Mouse (Mus musculus) midbrain, embryonic 12.5 days (tissue): ENCODE data around the gene Sh3bgrl3. TPM values are rescaled to one million over a fixed set of nuclear protein-coding genes. Genes with fewer than 3 reads are reported as not detected.

Source experiments
- ATAC-seq: fragments of 200-750 bp; cut with Nextera tagmentation; 2 replicates; pipeline ENCODE4 v1.8.0; 2017; ENCODE audit warnings: low read depth, moderate TSS enrichment, moderate library complexity; ENCODE audit not compliant: low FRiP score
- H3K27ac ChIP-seq: fragments of 300-500 bp; sonication (generic); replicated peaks from 2 replicates; pipeline ENCODE4 v1.5.1; 2016; ENCODE audit warnings: mild to moderate bottlenecking
- H3K27me3 ChIP-seq: fragments of 300-500 bp; sonication (generic); 2 replicates; pipeline ENCODE4 v1.6.1; 2016; ENCODE audit warnings: mild to moderate bottlenecking
- H3K36me3 ChIP-seq: fragments of 300-500 bp; sonication (generic); 2 replicates; pipeline ENCODE4 v1.6.1; 2016
- H3K4me1 ChIP-seq: fragments of 300-500 bp; sonication (generic); 2 replicates; pipeline ENCODE4 v1.6.1; 2016
- H3K4me2 ChIP-seq: fragments of 300-500 bp; sonication (generic); replicated peaks from 2 replicates; pipeline ENCODE4 v1.6.1; 2016; ENCODE audit warnings: mild to moderate bottlenecking, moderate library complexity
- H3K4me3 ChIP-seq: fragments of 300-500 bp; sonication (generic); 2 replicates; pipeline ENCODE4 v1.5.1; 2016; ENCODE audit warnings: mild to moderate bottlenecking
- H3K9ac ChIP-seq: fragments of 300-500 bp; sonication (generic); replicated peaks from 2 replicates; pipeline ENCODE4 v1.6.1; 2016; ENCODE audit warnings: mild to moderate bottlenecking, moderate library complexity
- H3K9me3 ChIP-seq: fragments of 300-500 bp; sonication (generic); 2 replicates; pipeline ENCODE4 v1.6.1; 2016; ENCODE audit warnings: mild to moderate bottlenecking
- WGBS: fragments of 180-500 bp; shearing (Covaris S2); methylation state at CpG from one replicate; pipeline ENCODE4 v1.1.7; 2016; 5-methylcytosine and 5-hydroxymethylcytosine counted together
- polyA plus RNA-seq: library from polyadenylated mRNA; unstranded; fragments of >200 nt; fragmentation: Nextera tagmentation; extraction: Ambion mirVana; gene quantifications from 2 replicates; pipeline ENCODE4 v1.2.1, GENCODE M21; 2016

Sh3bgrl3 gene
- polyA plus RNA-seq, 1 experiment from 2014 or later = 307 TPM

- 72% methylated on average over 5 of the region's 5 CpGs for WGBS
These were observed 9.5 kb downstream of the Sh3bgrl3 start for GRCm38 (mm10) chr4:134119042-134119441.

GRCm38 (mm10) chr4:134118126-134118800 is 10.3 kb downstream of the Sh3bgrl3 start:
- no peak overlapping the region for H3K27ac ChIP-seq
- no peak overlapping the region for H3K9ac ChIP-seq
- no peak overlapping the region for H3K4me2 ChIP-seq
- H3K36me3 ChIP-seq = no peaks in the 10 kb centered on the region
- WGBS = 73% methylated on average over 14 of the region's 14 CpGs
- peaks cover 7% of the 10 kb centered on the region for H3K4me1 ChIP-seq
- ATAC-seq = no peak
- H3K4me3 ChIP-seq = no peak overlapping the region
- no peaks in the 10 kb centered on the region for H3K27me3 ChIP-seq
- H3K9me3 ChIP-seq = no peaks in the 10 kb centered on the region

More at GRCm38 (mm10) chr4:134119042-134119441, 9.5 kb downstream of the Sh3bgrl3 start:
- H3K9me3 ChIP-seq = no peaks in the 10 kb centered on the region
- 0 out of 2 replicates have a peak, but pooled peaks cover 1% of the 10 kb centered on the region for H3K4me1 ChIP-seq
- no peaks in the 10 kb centered on the region for H3K36me3 ChIP-seq
- H3K9ac ChIP-seq = no peak overlapping the region
- H3K4me3 ChIP-seq = no peak overlapping the region
- no peak overlapping the region for H3K27ac ChIP-seq
- ATAC-seq = no peak
- no peaks in the 10 kb centered on the region for H3K27me3 ChIP-seq
- no peak overlapping the region for H3K4me2 ChIP-seq

GRCm38 (mm10) chr4:134117012-134117411 is 11.6 kb downstream of the Sh3bgrl3 start:
- ATAC-seq = no peak
- no peak overlapping the region for H3K4me2 ChIP-seq
- WGBS = 90% methylated on average over 8 of the region's 8 CpGs
- no peaks in the 10 kb centered on the region for H3K9me3 ChIP-seq
- H3K36me3 ChIP-seq = no peaks in the 10 kb centered on the region
- H3K27me3 ChIP-seq = no peaks in the 10 kb centered on the region
- no peak overlapping the region for H3K4me3 ChIP-seq
- no peak overlapping the region for H3K27ac ChIP-seq
- peaks cover 14% of the 10 kb centered on the region for H3K4me1 ChIP-seq
- H3K9ac ChIP-seq = no peak overlapping the region

DNA sequence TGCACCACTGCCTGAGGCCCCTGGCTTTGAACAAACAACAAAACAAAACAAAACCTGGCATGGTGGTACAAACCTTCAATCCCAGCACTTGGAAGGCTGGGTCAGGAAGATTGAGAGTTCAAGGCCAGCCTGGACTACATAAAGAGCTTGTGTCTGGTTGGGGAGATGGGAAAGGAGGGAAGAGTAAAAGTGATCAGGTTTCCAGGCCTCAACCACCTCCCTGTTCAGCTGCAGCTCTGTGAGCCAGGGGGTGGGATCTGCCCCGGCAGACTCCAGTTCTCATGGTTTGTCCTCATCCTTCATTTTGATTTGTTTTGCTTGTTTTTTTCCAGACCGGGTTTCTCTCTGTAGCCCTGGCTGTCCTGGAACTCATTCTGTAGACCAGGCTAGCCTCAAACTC is 12.1 kb downstream of the Sh3bgrl3 start:
- 95% methylated on average over 2 of the region's 2 CpGs for WGBS
- Histone ChIP-seq H3K4me2 (no peak overlapping the region), H3K4me3 (no peak overlapping the region), H3K27me3 (no peaks in the 10 kb centered on the region), H3K27ac (no peak overlapping the region), H3K9me3 (no peaks in the 10 kb centered on the region), H3K4me1 (peaks cover 14% of the 10 kb centered on the region), H3K36me3 (no peaks in the 10 kb centered on the region), H3K9ac (no peak overlapping the region)
- ATAC-seq = no peak

DNA sequence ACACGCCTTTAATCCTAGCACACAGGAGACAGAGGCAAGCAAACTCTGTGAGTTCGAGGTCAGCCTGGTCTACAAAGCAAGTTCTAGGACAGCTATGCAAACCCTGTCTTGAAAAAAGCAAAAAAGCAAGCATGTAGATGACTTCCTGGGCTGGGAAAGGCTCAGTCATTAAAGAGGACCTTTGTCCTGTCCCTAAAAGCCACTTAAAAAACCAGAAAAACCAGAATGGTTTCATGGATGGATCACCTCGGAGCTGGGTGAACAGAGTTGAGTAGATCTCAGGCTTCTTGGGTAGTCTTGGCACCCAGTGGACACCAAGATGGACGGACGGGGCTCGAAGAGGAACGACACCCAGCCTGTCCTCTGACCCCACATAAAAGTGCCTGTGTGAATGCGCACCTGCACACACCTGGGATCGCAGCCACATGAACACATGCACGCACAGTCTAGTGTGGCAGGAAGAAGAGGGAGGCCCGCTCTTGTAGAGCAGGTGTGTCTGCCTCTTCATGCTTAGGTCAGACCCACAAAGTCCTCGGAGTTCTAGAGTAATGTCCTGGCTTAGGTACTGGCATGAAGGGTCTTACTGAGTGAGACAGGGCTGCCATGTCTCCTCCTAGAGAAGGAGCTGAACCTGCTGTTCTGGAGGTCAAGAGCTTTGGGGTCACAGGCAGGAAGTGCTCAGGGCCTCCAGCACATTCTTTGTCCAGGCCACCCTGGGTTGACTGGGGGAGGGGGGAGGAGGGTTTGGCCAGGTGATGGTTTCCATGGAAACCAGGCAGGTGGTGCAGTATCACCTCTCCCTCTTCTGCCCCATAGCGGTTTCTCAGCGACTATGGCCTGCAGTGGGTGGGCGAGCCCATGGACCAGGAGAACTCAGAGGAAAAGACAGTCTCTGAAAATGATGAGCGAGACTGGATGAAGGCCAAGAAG is 13.1 kb downstream of the Sh3bgrl3 start:
- no peak for ATAC-seq
- H3K36me3 ChIP-seq = no peaks in the 10 kb centered on the region
- H3K27ac ChIP-seq = no peak overlapping the region
- no peak overlapping the region for H3K4me3 ChIP-seq
- no peaks in the 10 kb centered on the region for H3K9me3 ChIP-seq
- H3K27me3 ChIP-seq = no peaks in the 10 kb centered on the region
- H3K9ac ChIP-seq = no peak overlapping the region
- H3K4me1 ChIP-seq = peaks cover 14% of the 10 kb centered on the region
- H3K4me2 ChIP-seq = no peak overlapping the region
- 87% methylated on average over 16 of the region's 16 CpGs for WGBS

- no peak overlapping the region for H3K9ac ChIP-seq
- no peaks in the 10 kb centered on the region for H3K36me3 ChIP-seq
- no peaks in the 10 kb centered on the region for H3K9me3 ChIP-seq
- H3K4me1 ChIP-seq = peaks cover 14% of the 10 kb centered on the region
- H3K27ac ChIP-seq = no peak overlapping the region
- no peak overlapping the region for H3K4me2 ChIP-seq
- 87% methylated on average over 4 of the region's 4 CpGs for WGBS
- H3K27me3 ChIP-seq = no peaks in the 10 kb centered on the region
- H3K4me3 ChIP-seq = no peak overlapping the region
- no peak for ATAC-seq
These were observed 14.6 kb downstream of the Sh3bgrl3 start for GRCm38 (mm10) chr4:134114038-134114437.

GRCm38 (mm10) chr4:134113356-134113994 is 15.1 kb downstream of the Sh3bgrl3 start:
- Histone ChIP-seq H3K9me3 (no peaks in the 10 kb centered on the region), H3K4me3 (no peak overlapping the region), H3K27me3 (no peaks in the 10 kb centered on the region), H3K27ac (no peak overlapping the region), H3K4me1 (peaks cover 14% of the 10 kb centered on the region), H3K36me3 (no peaks in the 10 kb centered on the region), H3K4me2 (no peak overlapping the region), H3K9ac (0 out of 2 replicates have a peak overlapping the region, but pooled peaks have one; percentile 12)
- WGBS = 46% methylated on average over 10 of the region's 10 CpGs
- ATAC-seq = peak; percentile 71; the same call in 1 of the 2 replicates

DNA sequence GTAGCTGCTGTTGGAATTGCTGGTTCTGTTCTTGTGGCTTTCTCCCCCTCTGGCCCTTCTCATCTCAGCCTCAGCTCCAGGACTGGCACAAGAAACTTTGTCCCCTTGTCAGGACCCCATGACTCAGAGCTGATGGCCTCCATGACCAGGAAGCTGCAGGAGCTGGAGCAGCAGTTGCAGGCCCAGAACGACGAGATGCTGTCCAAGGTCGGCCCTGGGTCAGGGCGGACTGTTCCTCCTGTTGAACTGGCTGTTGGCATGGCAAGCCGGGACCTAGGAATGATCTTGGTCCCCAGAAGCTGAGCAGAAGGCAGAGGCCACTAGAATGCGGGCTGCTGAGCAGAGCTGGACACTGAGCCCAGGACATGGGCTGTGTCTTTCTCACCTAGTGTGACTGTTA is 16.2 kb downstream of the Sh3bgrl3 start:
- Histone ChIP-seq H3K9ac (no peak overlapping the region), H3K4me1 (peaks cover 14% of the 10 kb centered on the region), H3K4me3 (no peak overlapping the region), H3K36me3 (no peaks in the 10 kb centered on the region), H3K4me2 (no peak overlapping the region), H3K9me3 (no peaks in the 10 kb centered on the region), H3K27ac (no peak overlapping the region), H3K27me3 (no peaks in the 10 kb centered on the region)
- no peak for ATAC-seq
- WGBS = 87% methylated on average over 6 of the region's 6 CpGs

DNA sequence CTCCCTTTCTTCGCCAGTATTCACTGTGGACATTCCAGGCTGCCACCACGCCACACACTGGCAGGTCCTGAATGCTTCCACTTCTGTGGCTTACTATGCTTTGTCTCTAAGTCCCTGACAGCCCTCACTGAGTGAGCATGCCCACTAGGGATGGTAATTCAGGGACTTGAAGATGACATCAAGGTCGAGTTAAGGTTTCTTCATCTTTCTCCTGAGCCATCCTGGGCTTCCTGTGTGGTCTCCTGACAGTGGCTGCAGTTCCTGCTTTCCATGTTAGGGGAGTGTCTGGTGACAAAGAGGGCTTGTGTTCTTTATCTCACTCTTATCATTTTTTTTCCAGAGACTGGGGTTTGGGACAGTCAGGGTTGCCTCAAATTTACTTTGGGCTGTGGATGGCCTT is 17.9 kb downstream of the Sh3bgrl3 start:
- Histone ChIP-seq H3K9ac (no peak overlapping the region), H3K4me2 (no peak overlapping the region), H3K36me3 (no peaks in the 10 kb centered on the region), H3K27ac (no peak overlapping the region), H3K4me1 (peaks cover 14% of the 10 kb centered on the region), H3K4me3 (no peak overlapping the region), H3K27me3 (no peaks in the 10 kb centered on the region), H3K9me3 (no peaks in the 10 kb centered on the region)
- WGBS = 56% methylated on average over 3 of the region's 3 CpGs
- ATAC-seq = no peak

GRCm38 (mm10) chr4:134108196-134108595 is 20.4 kb downstream of the Sh3bgrl3 start:
- Histone ChIP-seq H3K9ac (no peak overlapping the region), H3K27ac (no peak overlapping the region), H3K4me2 (no peak overlapping the region), H3K4me1 (peaks cover 6% of the 10 kb centered on the region), H3K4me3 (no peak overlapping the region), H3K27me3 (no peaks in the 10 kb centered on the region), H3K9me3 (no peaks in the 10 kb centered on the region), H3K36me3 (no peaks in the 10 kb centered on the region)
- ATAC-seq = no peak
- WGBS = 69% methylated on average over 5 of the region's 5 CpGs

DNA sequence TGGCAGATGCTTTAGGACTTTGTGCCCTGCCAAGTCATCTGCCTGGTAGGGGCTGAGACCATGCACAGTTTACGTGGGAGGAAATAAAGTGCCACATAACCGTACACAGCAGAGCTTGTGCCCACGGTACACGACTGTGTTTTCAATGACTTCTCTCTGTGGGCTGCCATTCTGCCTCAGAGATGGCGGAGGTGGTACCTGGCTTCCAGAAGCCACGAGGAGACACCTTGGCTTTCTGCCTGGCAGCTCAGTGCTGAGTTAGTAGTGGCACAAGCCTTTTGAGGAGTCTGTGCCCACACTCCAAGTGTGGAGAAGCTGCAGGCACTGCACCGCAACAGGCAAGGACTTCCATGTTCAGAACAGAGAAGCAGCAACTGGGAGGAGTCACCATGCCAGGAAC is 20.9 kb downstream of the Sh3bgrl3 start:
- H3K27ac ChIP-seq = no peak overlapping the region
- WGBS = 89% methylated on average over 7 of the region's 7 CpGs
- H3K36me3 ChIP-seq = no peaks in the 10 kb centered on the region
- H3K4me1 ChIP-seq = peaks cover 5% of the 10 kb centered on the region; the same call in 1 of the 2 replicates
- no peak overlapping the region for H3K4me2 ChIP-seq
- H3K9me3 ChIP-seq = no peaks in the 10 kb centered on the region
- no peak for ATAC-seq
- H3K27me3 ChIP-seq = no peaks in the 10 kb centered on the region
- H3K4me3 ChIP-seq = no peak overlapping the region
- H3K9ac ChIP-seq = no peak overlapping the region

DNA sequence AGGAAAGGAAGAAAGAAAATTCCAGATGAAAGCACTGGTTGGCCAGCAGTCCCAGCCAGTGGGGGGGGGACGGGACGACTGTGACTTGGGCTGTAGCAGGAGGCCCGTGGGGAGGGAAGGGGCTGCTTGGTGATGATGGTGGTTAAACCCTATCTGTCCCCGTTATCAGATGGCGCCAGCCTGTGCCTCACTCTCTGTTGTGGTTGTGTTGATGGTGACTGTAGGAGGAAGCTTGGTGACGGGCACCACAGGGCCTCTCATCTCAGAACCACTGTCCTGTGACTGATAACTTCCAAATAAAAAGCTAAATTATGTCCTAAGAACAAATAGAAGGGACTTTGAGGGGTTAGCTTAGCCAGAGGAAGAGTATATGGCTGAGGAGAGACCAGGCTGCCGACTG is 22.5 kb downstream of the Sh3bgrl3 start:
- peaks cover 5% of the 10 kb centered on the region; the same call in 1 of the 2 replicates for H3K4me1 ChIP-seq
- H3K27me3 ChIP-seq = no peaks in the 10 kb centered on the region
- 75% methylated on average over 7 of the region's 7 CpGs for WGBS

More for the DNA sequence above, 22.5 kb downstream of the Sh3bgrl3 start:
- Histone ChIP-seq H3K9me3 (no peaks in the 10 kb centered on the region), H3K4me3 (no peak overlapping the region), H3K27ac (no peak overlapping the region), H3K36me3 (no peaks in the 10 kb centered on the region), H3K9ac (no peak overlapping the region), H3K4me2 (no peak overlapping the region)
- ATAC-seq = no peak
